Mouse (Mus musculus) neutrophil, adult 83 days (primary cell): ENCODE results near the gene Was. TPM values are rescaled to one million over a fixed set of nuclear protein-coding genes. Genes with fewer than 3 reads are reported as not detected.

Source experiments
- total RNA-seq, 2 experiments: library from RNA; stranded (reverse); gene quantifications; one replicate each; pipeline ENCODE4 v1.2.4; 2023

The Was gene
- total RNA-seq: 100 to 1,000 TPM; 149 to 168 TPM

DNA sequence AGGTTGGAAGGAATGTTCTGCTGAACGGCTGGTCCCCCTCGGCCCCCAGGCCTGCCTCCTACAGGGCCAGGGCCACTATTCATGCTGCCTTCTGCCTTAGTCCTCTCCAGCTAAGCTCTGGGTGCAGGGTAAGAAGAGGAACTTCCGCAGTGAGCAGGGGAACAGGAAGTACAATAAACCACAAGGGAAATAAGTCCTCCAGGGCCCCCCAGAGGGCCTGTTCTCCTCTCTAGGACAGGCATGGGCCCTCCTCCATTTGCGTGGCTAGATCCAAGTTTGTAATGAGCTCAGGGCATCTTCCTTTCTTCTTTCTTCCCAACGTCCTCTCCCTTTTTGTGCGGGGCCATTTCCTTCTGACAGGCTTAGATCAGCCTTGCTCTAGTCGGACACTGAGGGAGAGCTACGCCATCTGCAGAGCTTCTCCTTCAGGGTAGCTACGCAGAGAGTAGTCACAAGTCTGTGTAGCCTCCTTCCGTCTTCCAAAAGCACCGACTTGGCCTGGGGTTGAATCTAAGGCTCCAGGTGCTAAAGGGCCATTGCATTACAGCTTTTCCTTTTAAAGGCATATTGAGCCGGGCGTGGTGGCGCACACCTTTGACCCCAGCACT, at the start of gene Was:
Gene Was, minus strand, starts transcription at position 153 of the 608 bp plus-strand sequence.

DNA sequence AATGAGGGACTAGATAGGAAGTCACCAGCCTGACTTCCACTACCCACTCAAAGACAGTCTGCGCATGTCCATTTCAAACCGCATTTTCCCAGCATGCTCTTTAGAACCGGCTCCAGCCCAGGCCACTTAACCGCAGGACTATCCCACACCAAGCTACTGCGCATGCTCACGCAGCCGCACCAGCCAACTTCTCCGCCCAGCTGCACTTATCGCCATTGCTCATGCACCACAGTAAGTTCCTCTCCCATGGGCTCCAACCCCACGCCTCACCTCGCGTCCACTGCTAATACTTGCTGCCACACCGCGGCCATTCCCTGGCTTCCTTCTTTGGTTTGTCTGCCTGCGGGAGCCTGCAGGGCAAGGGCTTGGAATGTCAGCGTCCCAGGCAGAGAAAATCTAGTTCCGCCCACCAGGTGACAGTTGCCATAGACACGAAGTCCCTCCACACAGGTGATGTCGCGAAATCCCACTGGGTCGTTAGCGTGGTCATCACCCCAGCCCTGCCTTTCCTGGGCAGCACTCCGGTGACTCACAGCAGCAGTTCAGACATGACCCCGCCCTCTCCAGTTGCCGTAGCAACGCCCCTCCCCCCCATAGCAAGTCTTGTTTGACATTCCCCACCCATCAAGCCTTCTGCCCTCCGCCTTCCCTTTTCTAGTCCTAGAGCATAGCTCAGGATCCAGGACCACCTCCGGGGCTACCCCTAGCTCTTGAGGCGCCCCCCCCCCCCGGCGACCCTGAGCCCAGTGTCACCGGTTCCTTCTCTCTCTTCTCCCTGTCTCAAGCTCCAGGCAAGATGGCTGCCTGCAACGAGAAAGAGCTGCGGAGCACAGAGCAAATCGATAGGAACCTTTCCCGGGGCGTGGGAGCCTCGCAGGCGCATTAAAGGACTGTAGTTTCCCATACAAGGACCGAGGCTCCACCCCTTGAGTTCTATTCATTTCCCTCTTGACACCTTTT, 42.0 kb upstream of the Was start, which contains the start of gene Wdr13:
Gene Wdr13, minus strand, starts transcription at position 876 of the 960 bp plus-strand sequence.

DNA sequence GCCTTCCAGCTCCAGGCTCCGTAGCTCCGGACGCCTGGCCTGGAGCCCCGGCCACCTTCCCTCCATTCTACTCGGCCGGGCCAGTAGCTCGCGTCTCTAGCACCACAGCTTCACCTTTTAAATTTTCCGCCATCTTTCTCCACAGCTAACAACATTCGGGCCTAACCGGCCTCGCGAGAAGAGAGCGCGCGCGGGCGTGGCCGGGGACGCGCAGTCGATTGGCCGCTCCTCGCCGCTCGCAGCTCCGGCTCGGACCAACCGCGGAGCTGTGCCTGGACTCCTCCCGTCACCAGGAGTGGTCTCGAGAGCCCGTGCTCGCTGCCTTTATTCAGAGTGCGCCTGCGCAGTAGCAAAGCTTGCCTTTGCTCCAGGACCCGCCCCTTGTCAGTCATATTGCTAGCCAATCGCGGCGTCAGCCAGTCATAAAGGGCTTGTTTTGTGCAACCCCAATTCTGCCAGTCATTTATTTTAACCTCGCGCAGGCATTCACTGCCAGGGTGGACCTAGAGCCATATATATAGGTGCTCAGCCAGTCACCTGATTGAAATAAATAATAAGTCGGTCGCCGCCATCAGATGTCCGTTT, 15.8 kb downstream of the Was start, which contains the start of gene Suv39h1:
Gene Suv39h1, minus strand, starts transcription at position 331 of the 585 bp plus-strand sequence.

Other genes starting within 250 kb of the Was start
- 100 to 1,000 TPM; 119 to 128 TPM for gene Otud5, start 249.1 kb downstream of the Was start, total RNA-seq
- 1 to 10 TPM; 2.6 to 4.0 TPM for gene Pim2, start 212.2 kb downstream of the Was start, total RNA-seq
- 10 to 100 TPM; 22.8 to 23.3 TPM for gene Slc35a2, start 206.5 kb downstream of the Was start, total RNA-seq
- 10 to 100 TPM; 35.3 to 39.9 TPM for gene Pqbp1, start 191.2 kb downstream of the Was start, total RNA-seq
- 10 to 100 TPM; 43.0 to 48.2 TPM for gene Timm17b, start 191.1 kb downstream of the Was start, total RNA-seq
- not detected for gene Gm10491, start 182.7 kb downstream of the Was start, total RNA-seq
- not detected for gene Gm10490, start 181.0 kb downstream of the Was start, total RNA-seq
- gene Pcsk1n, start 170.7 kb downstream of the Was start, total RNA-seq: not detected
- not detected for gene Eras, start 161.9 kb downstream of the Was start, total RNA-seq
- 10 to 100 TPM in 1 of 2 experiments, 1 to 10 TPM in 1; 7.2 to 10.7 TPM for gene Hdac6, start 142.6 kb downstream of the Was start, total RNA-seq
- gene Gata1, start 112.4 kb downstream of the Was start, total RNA-seq: 10 to 100 TPM; 16.6 to 22.9 TPM
- gene Glod5, start 72.0 kb downstream of the Was start, total RNA-seq: not detected
- gene Suv39h1, start 15.7 kb downstream of the Was start, total RNA-seq: 10 to 100 TPM; 31.4 to 35.9 TPM
- gene Wdr13, start 42.4 kb upstream of the Was start, total RNA-seq: 10 to 100 TPM; 33.7 to 34.7 TPM
- 100 to 1,000 TPM; 323 to 397 TPM for gene Rbm3, start 55.4 kb upstream of the Was start, total RNA-seq
- 10 to 100 TPM; 10.5 to 16.2 TPM for gene Tbc1d25, start 85.7 kb upstream of the Was start, total RNA-seq
- gene Ebp, start 103.0 kb upstream of the Was start, total RNA-seq: 10 to 100 TPM; 52.0 to 57.8 TPM
- under 1 TPM in 1 of 2 experiments, not detected in 1; 0.88 TPM for gene Porcn, start 116.0 kb upstream of the Was start, total RNA-seq
- 10 to 100 TPM; 15.3 to 17.3 TPM for gene Ftsj1, start 161.9 kb upstream of the Was start, total RNA-seq
- gene Slc38a5, start 180.6 kb upstream of the Was start, total RNA-seq: 10 to 100 TPM; 15.1 to 20.6 TPM
- gene Ssxb10, start 236.9 kb upstream of the Was start, total RNA-seq: not detected